Mouse (Mus musculus) activated CD4-positive, CD25-positive, alpha-beta regulatory T cell, adult 9 weeks (primary cell): ENCODE measurements around the gene Runx3. TPM values are rescaled to one million over a fixed set of nuclear protein-coding genes. Genes with fewer than 3 reads are reported as not detected.

Source experiments
- polyA plus RNA-seq: library from polyadenylated mRNA; unstranded; fragments of 100-300 nt; shearing (Covaris generic); gene quantifications from one replicate; pipeline ENCODE4 v1.2.1, GENCODE M21; 2017

Gene Runx3
- polyA plus RNA-seq, result 8.1 TPM

GRCm38 (mm10) chr4:135120342-135121100 is at the start of gene Runx3:
Gene Runx3, plus strand, starts transcription at chr4:135120652.

Other genes starting within 250 kb of the Runx3 start
- 473 TPM for gene Tmem50a, start 205.6 kb upstream of the Runx3 start, polyA plus RNA-seq
- gene Rsrp1, start 197.1 kb upstream of the Runx3 start, polyA plus RNA-seq, result 202 TPM
- 197 TPM for gene Syf2, start 189.8 kb upstream of the Runx3 start, polyA plus RNA-seq
- gene Clic4, start 152.2 kb downstream of the Runx3 start, polyA plus RNA-seq, result 11.7 TPM
- gene Srrm1, start 232.7 kb downstream of the Runx3 start, polyA plus RNA-seq, result 188 TPM